8 mouse cellular contexts compared by ENCODE assay signal in genomic region chr16:91372577-91373472, GRCm38 (mm10). TPM values are rescaled to one million over a fixed set of nuclear protein-coding genes. Genes with fewer than 3 reads are reported as not detected.
DNase-seq lines count a peak whose midpoint lies in the region; ATAC-seq and TF ChIP-seq lines count a peak whose summit lies in the region.

TSS of gene Ifnar2 (plus strand) at chr16:91372783.

- peak; percentile 96 for ATAC-seq in kidney, embryonic 15.5 days (replicated peaks; ENCODE audit: low FRiP score)

- peak within 1 kb of the TSS; percentile 96 for H3K9ac ChIP-seq in kidney, embryonic 15.5 days
- peak within 1 kb of the TSS; percentile 94 for H3K9ac ChIP-seq in liver, adult 2 months (ENCODE audit: low read depth, low read length)

- H3ac ChIP-seq in myocyte (ENCODE audit: control insufficient read depth, insufficient read length), result peak within 1 kb of the TSS; percentile 87

- no peak for TF ChIP-seq CTCF in bone marrow, adult 2 months (IDR thresholded peaks at IDR 0.05; ENCODE audit: control insufficient read depth, insufficient read depth, low read length)
- TF ChIP-seq CTCF in embryonic fibroblast, embryonic 13.5 days (IDR thresholded peaks at IDR 0.05; ENCODE audit: borderline replicate concordance, insufficient read depth, low read length), result no peak
- TF ChIP-seq CTCF in liver, adult 2 months (IDR thresholded peaks at IDR 0.05; ENCODE audit: low read depth, low read length), result no peak

- no peaks in the 10 kb centered on the region for H3K9me3 ChIP-seq in heart, embryonic 10.5 days
- H3K9me3 ChIP-seq in kidney, embryonic 15.5 days (replicated peaks), result no peaks in the 10 kb centered on the region

- H3K27ac ChIP-seq in bone marrow, adult 2 months (ENCODE audit: control insufficient read depth, insufficient read depth, low read depth, low read length, poor library complexity), result peak within 1 kb of the TSS; percentile 94
- peak within 1 kb of the TSS; percentile 72 for H3K27ac ChIP-seq in embryonic fibroblast, embryonic 13.5 days (ENCODE audit: insufficient read depth, low read length)
- H3K27ac ChIP-seq in heart, embryonic 10.5 days, result peak within 1 kb of the TSS; percentile 93
- H3K27ac ChIP-seq in kidney, embryonic 15.5 days, result peak within 1 kb of the TSS; percentile 97
- peak within 1 kb of the TSS; percentile 98 for H3K27ac ChIP-seq in liver, adult 2 months (replicated peaks; ENCODE audit: insufficient read depth, low read depth, low read length)

- no peaks in the 10 kb centered on the region for H3K27me3 ChIP-seq in heart, embryonic 10.5 days (ENCODE audit: insufficient read depth, poor library complexity, severe bottlenecking)
- no peaks in the 10 kb centered on the region for H3K27me3 ChIP-seq in kidney, embryonic 15.5 days
- H3K27me3 ChIP-seq in liver, adult 2 months (ENCODE audit: control insufficient read depth, insufficient read depth, low read length), result no peaks in the 10 kb centered on the region
- no peaks in the 10 kb centered on the region for H3K27me3 ChIP-seq in myocyte (ENCODE audit: control insufficient read depth, insufficient read depth, insufficient read length)
- no peaks in the 10 kb centered on the region for H3K27me3 ChIP-seq in splenic B cell, adult 2 months (ENCODE audit: control insufficient read depth, insufficient read depth, low read length, poor library complexity, severe bottlenecking)

- peak within 1 kb of the TSS; percentile 72 for H3K4me3 ChIP-seq in bone marrow, adult 2 months (replicated peaks; ENCODE audit: control insufficient read depth, low read depth, low read length)
- H3K4me3 ChIP-seq in embryonic fibroblast, embryonic 13.5 days (ENCODE audit: insufficient read depth, low read length), result peak within 1 kb of the TSS; percentile 98
- peak within 1 kb of the TSS; percentile 75 for H3K4me3 ChIP-seq in heart, embryonic 10.5 days
- H3K4me3 ChIP-seq in kidney, embryonic 15.5 days (replicated peaks), result peak within 1 kb of the TSS; percentile 93
- peak within 1 kb of the TSS; percentile 88 for H3K4me3 ChIP-seq in liver, adult 2 months (ENCODE audit: insufficient read depth, low read depth, low read length)
- peak within 1 kb of the TSS; percentile 89 for H3K4me3 ChIP-seq in myocyte

- DNase-seq in A20 (ENCODE audit: low read depth, low spot score), result peak; percentile 86
- DNase-seq in heart, embryonic 10.5 days (ENCODE audit: low spot score), result peak; percentile 93
- DNase-seq in liver, adult 2 months (ENCODE audit: extremely low read depth, low read depth, low spot score), result peak; percentile 77
- peak; percentile 71 for DNase-seq in splenic B cell, adult 2 months (ENCODE audit: low read depth, low spot score)

- TF ChIP-seq POLR2A in bone marrow, adult 2 months (IDR thresholded peaks at IDR 0.05; ENCODE audit: borderline replicate concordance, control insufficient read depth, low read depth, low read length), result peak; percentile 87
- peak; percentile 76 for TF ChIP-seq POLR2A in embryonic fibroblast, embryonic 13.5 days (IDR thresholded peaks at IDR 0.05; ENCODE audit: low read depth, low read length)
- TF ChIP-seq POLR2A in liver, adult 2 months (IDR thresholded peaks at IDR 0.05; ENCODE audit: extremely low read depth, insufficient read depth, low read length), result peak; percentile 71
- TF ChIP-seq POLR2A in myocyte (IDR thresholded peaks at IDR 0.05; ENCODE audit: insufficient read length, low read depth), result peak; percentile 74

- H3K4me2 ChIP-seq in kidney, embryonic 15.5 days, result peak within 1 kb of the TSS; percentile 70
- H3K4me2 ChIP-seq in myocyte (ENCODE audit: low read depth), result peak within 1 kb of the TSS; percentile 78

- H3K36me3 ChIP-seq in heart, embryonic 10.5 days, result peaks cover 5% of the 10 kb centered on the region
- H3K36me3 ChIP-seq in kidney, embryonic 15.5 days, result peaks cover 8% of the 10 kb centered on the region; the same call in 1 of the 2 replicates
- H3K36me3 ChIP-seq in liver, adult 2 months (ENCODE audit: control insufficient read depth, insufficient read depth, low read length), result no peaks in the 10 kb centered on the region
- H3K36me3 ChIP-seq in myocyte (ENCODE audit: control insufficient read depth, insufficient read depth), result no peaks in the 10 kb centered on the region
- no peaks in the 10 kb centered on the region for H3K36me3 ChIP-seq in splenic B cell, adult 2 months (ENCODE audit: control insufficient read depth, insufficient read depth, low read length, poor library complexity, severe bottlenecking)

- peaks cover 32% of the 10 kb centered on the region for H3K79me2 ChIP-seq in liver, adult 2 months (ENCODE audit: control insufficient read depth, insufficient read depth, low read length)
- H3K79me2 ChIP-seq in myocyte (ENCODE audit: control insufficient read depth, insufficient read depth), result peaks cover 23% of the 10 kb centered on the region

- H3K4me1 ChIP-seq in bone marrow, adult 2 months (ENCODE audit: control insufficient read depth, insufficient read depth, low read length), result no peaks in the 10 kb centered on the region; the same call in 1 of the 2 replicates
- H3K4me1 ChIP-seq in embryonic fibroblast, embryonic 13.5 days (ENCODE audit: control insufficient read depth, insufficient read depth, low read length), result peaks cover 2% of the 10 kb centered on the region; the same call in 1 of the 2 replicates
- H3K4me1 ChIP-seq in heart, embryonic 10.5 days, result peaks cover 14% of the 10 kb centered on the region
- peaks cover 16% of the 10 kb centered on the region for H3K4me1 ChIP-seq in kidney, embryonic 15.5 days
- peaks cover 18% of the 10 kb centered on the region for H3K4me1 ChIP-seq in liver, adult 2 months (ENCODE audit: control insufficient read depth, insufficient read depth, low read length)

- WGBS in bone marrow, adult 2 months, result under 1% methylated on average over 62 of the region's 62 CpGs
- WGBS in heart, embryonic 10.5 days, result under 1% methylated on average over 62 of the region's 62 CpGs
- under 1% methylated on average over 62 of the region's 62 CpGs for WGBS in kidney, embryonic 15.5 days
- under 1% methylated on average over 62 of the region's 62 CpGs for WGBS in liver, adult 2 months

TF ChIP-seq in myocyte, 11 proteins besides CTCF, POLR2A, EP300 and RAD21:
- TF ChIP-seq REST (IDR thresholded peaks at IDR 0.05; ENCODE audit: insufficient read depth, insufficient read length) (no peak), MYOD1 (IDR thresholded peaks at IDR 0.05; ENCODE audit: control insufficient read depth in 1 of 3, insufficient read length in 2 of 3, low read depth in 2 of 3) (peak in 2 of 3 experiments; percentile 5 to 38), MYOG (IDR thresholded peaks at IDR 0.05; ENCODE audit: control insufficient read depth in 1 of 3, insufficient read depth in 1 of 3, insufficient read length in 2 of 3, low read depth in 2 of 3) (peak in 2 of 3 experiments; percentile 47 to 59), MAX (IDR thresholded peaks at IDR 0.05; ENCODE audit: low read depth) (no peak)

RNA-seq across cellular contexts. Expression of gene Ifnar2, which starts in this region (rescaled TPM):
- polyA plus RNA-seq in bone marrow, adult 2 months (2011; ENCODE audit: insufficient read depth, insufficient read length, low replicate concordance, missing spikeins), result 32.5 and 41.1 TPM in 2 replicates
- polyA plus RNA-seq in embryonic fibroblast, embryonic 13.5 days (2011; ENCODE audit: insufficient read length, low read depth, missing spikeins), result 54.8 and 68.1 TPM in 2 replicates
- 42.2 and 48.8 TPM in 2 replicates for polyA plus RNA-seq in heart, embryonic 10.5 days (2016; fragmentation: Nextera tagmentation; extraction: Ambion mirVana)
- polyA plus RNA-seq in kidney, embryonic 15.5 days (2015; fragmentation: Nextera tagmentation; extraction: Ambion mirVana), result 50.5 and 51.8 TPM in 2 replicates
- total RNA-seq in liver, adult 2 months (2014; rRNA removed), result 69.1 and 84.2 TPM in 2 replicates
- polyA plus RNA-seq in liver, adult 2 months (2012; rRNA removed), result 115 and 144 TPM in 2 replicates
- polyA plus RNA-seq in myocyte (2012; fragmentation: generic; extraction: Trizol), result 47.0 TPM

Comparison
In these comparisons a context has a peak if more than half of its experiments do, and no peak if none do; other contexts are left out.
1. Peak in every context shown above with its lines: DNase-seq, ATAC-seq, H3K4me3 ChIP-seq and H3K27ac ChIP-seq.